Mouse (Mus musculus) bone marrow macrophage, adult 2 months (primary cell): ENCODE data around the gene Nuak1.

Experiments
- CTCF ChIP-seq: IDR thresholded peaks from 2 replicates; pipeline ENCODE4 v1.5.1; 2012; ENCODE audit warnings: low read depth, mild to moderate bottlenecking, low read length, moderate library complexity
- POLR2A ChIP-seq: IDR thresholded peaks from 2 replicates; pipeline ENCODE4 v1.6.1; 2012; ENCODE audit warnings: mild to moderate bottlenecking, low read depth, low read length, borderline replicate concordance

GRCm38 (mm10) chr10:84412326-84412962 is 28.0 kb downstream of the Nuak1 start:
- TF ChIP-seq CTCF (no peak), POLR2A (no peak)
